Mouse (Mus musculus): ENCODE results near the gene Pam. TPM values are rescaled to one million over a fixed set of nuclear protein-coding genes. Genes with fewer than 3 reads are reported as not detected.

Gene Pam
- polyA plus RNA-seq, 1 experiment from 2014 or later, result 21.5 TPM

DNA sequence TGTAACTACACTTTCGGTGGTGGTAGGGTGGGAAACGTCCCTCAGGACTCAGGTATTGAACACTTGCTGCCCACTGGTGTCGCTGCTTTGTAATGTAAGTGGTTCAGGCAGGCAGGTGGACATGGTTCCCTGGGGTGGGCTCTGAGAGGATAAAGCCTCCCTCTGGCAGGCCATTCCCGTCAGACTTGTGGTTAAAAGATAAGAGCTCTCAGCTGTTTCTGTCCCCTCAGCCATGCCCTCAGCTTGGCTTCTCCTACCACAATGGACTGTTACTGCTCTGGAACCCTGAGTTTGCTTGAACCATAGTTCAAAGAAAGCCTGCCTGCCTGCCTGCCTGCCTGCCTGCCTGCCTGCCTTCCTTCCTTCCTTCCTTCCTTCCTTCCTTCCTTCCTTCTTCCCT is 341.1 kb downstream of the Pam start:
- Histone ChIP-seq H3K9ac (ENCODE audit: low read length) (no peak overlapping the region), H3K27ac (ENCODE audit: low read depth, low read length) (no peak overlapping the region), H3K27me3 (ENCODE audit: control insufficient read depth, insufficient read depth, low read length) (no peaks in the 10 kb centered on the region), H3K36me3 (ENCODE audit: control insufficient read depth, insufficient read depth, low read length) (no peaks in the 10 kb centered on the region; the same call in 1 of the 2 replicates), H3K4me2 (ENCODE audit: low read depth, low read length, severe bottlenecking) (no peak overlapping the region), H3K4me1 (replicated peaks; ENCODE audit: control insufficient read depth, insufficient read depth, low read length) (no peaks in the 10 kb centered on the region), H3K9me3 (ENCODE audit: control insufficient read depth, low read length) (no peaks in the 10 kb centered on the region), H3K4me3 (ENCODE audit: low read depth, low read length) (no peak overlapping the region)
- ATAC-seq (replicated peaks; ENCODE audit: low FRiP score) (no peak), DNase-seq (ENCODE audit: low spot score) (no peak)
- 84% methylated on average over 4 of the region's 4 CpGs for WGBS

DNA sequence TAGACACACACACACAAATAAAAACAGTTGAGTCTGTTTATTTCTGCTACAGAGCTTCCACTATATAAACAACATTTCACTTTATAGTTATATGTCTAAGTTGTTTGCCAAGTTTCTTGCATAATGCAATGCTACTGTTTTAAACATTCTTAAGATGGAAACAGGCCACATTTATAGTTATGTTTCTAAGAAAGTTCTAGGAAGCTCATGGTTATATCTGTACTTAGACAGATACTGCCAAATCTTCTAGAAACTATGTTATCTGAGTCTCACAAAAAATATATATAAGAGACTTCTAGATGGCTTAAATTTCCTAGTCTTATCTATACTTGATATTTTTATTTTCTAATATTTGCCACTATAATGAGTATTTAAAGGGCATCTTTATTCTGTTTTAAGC is 342.2 kb downstream of the Pam start:
- no peaks in the 10 kb centered on the region for H3K27me3 ChIP-seq (ENCODE audit: control insufficient read depth, insufficient read depth, low read length)
- H3K27ac ChIP-seq (ENCODE audit: low read depth, low read length), result no peak overlapping the region
- DNase-seq (ENCODE audit: low spot score) (no peak), ATAC-seq (replicated peaks; ENCODE audit: low FRiP score) (no peak)
- no peaks in the 10 kb centered on the region; the same call in 1 of the 2 replicates for H3K36me3 ChIP-seq (ENCODE audit: control insufficient read depth, insufficient read depth, low read length)
- H3K9me3 ChIP-seq (ENCODE audit: control insufficient read depth, low read length), result no peaks in the 10 kb centered on the region
- H3K4me2 ChIP-seq (ENCODE audit: low read depth, low read length, severe bottlenecking), result no peak overlapping the region
- H3K4me1 ChIP-seq (replicated peaks; ENCODE audit: control insufficient read depth, insufficient read depth, low read length), result no peaks in the 10 kb centered on the region
- H3K9ac ChIP-seq (ENCODE audit: low read length), result no peak overlapping the region
- H3K4me3 ChIP-seq (ENCODE audit: low read depth, low read length), result no peak overlapping the region

DNA sequence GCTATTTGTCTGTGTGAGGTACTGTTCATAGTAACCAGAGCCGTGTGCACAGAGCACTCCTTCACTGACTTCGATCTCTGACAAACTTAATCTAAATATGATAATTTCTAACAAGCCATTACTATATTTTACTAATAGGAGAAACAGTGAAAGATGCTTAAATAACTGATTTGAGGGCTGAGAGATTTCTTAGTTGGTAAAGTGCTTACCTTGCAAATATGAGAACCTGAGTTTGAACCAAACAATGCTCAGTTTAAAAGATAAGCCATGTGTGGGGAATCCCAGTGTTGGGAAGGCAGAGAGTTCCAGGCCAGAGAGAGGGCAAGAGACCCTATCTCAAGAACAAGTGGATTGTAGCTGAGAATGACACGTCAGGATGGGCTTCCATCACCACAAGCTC is 347.3 kb downstream of the Pam start:
- ATAC-seq (replicated peaks; ENCODE audit: low FRiP score) (no peak), DNase-seq (ENCODE audit: low spot score) (no peak)
- peaks cover 2% of the 10 kb centered on the region; the same call in 1 of the 2 replicates for H3K36me3 ChIP-seq (ENCODE audit: control insufficient read depth, insufficient read depth, low read length)
- WGBS, result 93% methylated on average over 3 of the region's 3 CpGs
- no peak overlapping the region for H3K27ac ChIP-seq (ENCODE audit: low read depth, low read length)
- no peaks in the 10 kb centered on the region for H3K4me1 ChIP-seq (replicated peaks; ENCODE audit: control insufficient read depth, insufficient read depth, low read length)
- no peak overlapping the region for H3K4me2 ChIP-seq (ENCODE audit: low read depth, low read length, severe bottlenecking)
- no peak overlapping the region for H3K4me3 ChIP-seq (ENCODE audit: low read depth, low read length)
- no peak overlapping the region for H3K9ac ChIP-seq (ENCODE audit: low read length)
- no peaks in the 10 kb centered on the region for H3K27me3 ChIP-seq (ENCODE audit: control insufficient read depth, insufficient read depth, low read length)
- H3K9me3 ChIP-seq (ENCODE audit: control insufficient read depth, low read length), result no peaks in the 10 kb centered on the region

DNA sequence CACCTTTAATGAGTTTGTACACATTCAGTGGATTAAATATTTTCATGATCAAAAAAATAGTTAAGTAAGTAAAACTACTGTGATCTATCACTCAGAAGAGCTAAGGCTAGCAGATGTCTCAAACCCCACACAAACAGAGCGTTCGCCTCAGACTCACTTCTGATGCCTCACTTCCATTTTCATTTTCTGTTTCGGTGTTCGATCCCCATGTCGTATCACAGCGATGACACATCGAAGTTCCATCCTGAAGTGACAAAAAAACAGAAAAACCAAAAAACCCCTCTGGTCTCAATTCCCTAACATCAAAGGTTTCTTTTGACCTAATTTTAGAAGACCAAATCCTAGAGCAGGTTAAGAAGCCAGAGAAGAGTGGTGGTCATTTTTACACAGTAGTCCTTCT is 349.2 kb downstream of the Pam start:
- ATAC-seq (replicated peaks; ENCODE audit: low FRiP score), result no peak

DNA sequence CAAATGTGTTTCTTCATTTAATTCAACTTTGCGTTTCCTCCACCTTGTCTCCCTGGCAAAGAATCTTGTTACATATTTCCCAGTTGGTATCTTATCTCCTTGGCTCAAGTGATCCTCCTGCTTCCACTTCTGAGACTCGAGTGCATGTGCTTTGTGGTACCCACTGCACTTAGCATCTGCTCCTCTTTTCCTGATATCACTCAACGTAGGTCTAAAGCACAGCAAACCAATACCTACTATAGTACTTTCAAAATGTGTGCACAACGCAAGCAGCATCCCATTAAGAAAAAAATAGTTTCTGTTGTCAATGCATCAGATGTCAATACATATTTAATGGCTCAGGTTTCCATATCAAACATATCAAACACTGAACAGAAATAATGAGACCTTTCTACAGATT is 349.7 kb downstream of the Pam start:
- Histone ChIP-seq H3K36me3 (ENCODE audit: control insufficient read depth, insufficient read depth, low read length) (peaks cover 5% of the 10 kb centered on the region; the same call in 1 of the 2 replicates), H3K4me3 (ENCODE audit: low read depth, low read length) (no peak overlapping the region), H3K4me2 (ENCODE audit: low read depth, low read length, severe bottlenecking) (no peak overlapping the region), H3K4me1 (replicated peaks; ENCODE audit: control insufficient read depth, insufficient read depth, low read length) (no peaks in the 10 kb centered on the region), H3K9me3 (ENCODE audit: control insufficient read depth, low read length) (no peaks in the 10 kb centered on the region), H3K9ac (ENCODE audit: low read length) (no peak overlapping the region), H3K27ac (ENCODE audit: low read depth, low read length) (no peak overlapping the region), H3K27me3 (ENCODE audit: control insufficient read depth, insufficient read depth, low read length) (no peaks in the 10 kb centered on the region)
- DNase-seq (ENCODE audit: low spot score) (no peak), ATAC-seq (replicated peaks; ENCODE audit: low FRiP score) (no peak)
- WGBS, result 90% methylated on average over 4 of the region's 4 CpGs

More for the DNA sequence above, 349.2 kb downstream of the Pam start:
- Histone ChIP-seq H3K9ac (ENCODE audit: low read length) (no peak overlapping the region), H3K9me3 (ENCODE audit: control insufficient read depth, low read length) (no peaks in the 10 kb centered on the region), H3K27me3 (ENCODE audit: control insufficient read depth, insufficient read depth, low read length) (no peaks in the 10 kb centered on the region), H3K4me3 (ENCODE audit: low read depth, low read length) (no peak overlapping the region), H3K4me2 (ENCODE audit: low read depth, low read length, severe bottlenecking) (no peak overlapping the region), H3K27ac (ENCODE audit: low read depth, low read length) (no peak overlapping the region), H3K4me1 (replicated peaks; ENCODE audit: control insufficient read depth, insufficient read depth, low read length) (no peaks in the 10 kb centered on the region), H3K36me3 (ENCODE audit: control insufficient read depth, insufficient read depth, low read length) (peaks cover 2% of the 10 kb centered on the region; the same call in 1 of the 2 replicates)
- WGBS, result 97% methylated on average over 7 of the region's 7 CpGs
- DNase-seq (ENCODE audit: low spot score), result no peak

Data from forebrain, embryonic 11.5 days (tissue).